Mouse (Mus musculus) ovary, adult 18-20 months (tissue): ENCODE data around the gene Sarm1.

Source experiments
- DNase-seq: peaks from one replicate; pipeline ENCODE4 v3.0.0; 2022; ENCODE audit warnings: low spot score, mixed read lengths

Sarm1 gene

DNA sequence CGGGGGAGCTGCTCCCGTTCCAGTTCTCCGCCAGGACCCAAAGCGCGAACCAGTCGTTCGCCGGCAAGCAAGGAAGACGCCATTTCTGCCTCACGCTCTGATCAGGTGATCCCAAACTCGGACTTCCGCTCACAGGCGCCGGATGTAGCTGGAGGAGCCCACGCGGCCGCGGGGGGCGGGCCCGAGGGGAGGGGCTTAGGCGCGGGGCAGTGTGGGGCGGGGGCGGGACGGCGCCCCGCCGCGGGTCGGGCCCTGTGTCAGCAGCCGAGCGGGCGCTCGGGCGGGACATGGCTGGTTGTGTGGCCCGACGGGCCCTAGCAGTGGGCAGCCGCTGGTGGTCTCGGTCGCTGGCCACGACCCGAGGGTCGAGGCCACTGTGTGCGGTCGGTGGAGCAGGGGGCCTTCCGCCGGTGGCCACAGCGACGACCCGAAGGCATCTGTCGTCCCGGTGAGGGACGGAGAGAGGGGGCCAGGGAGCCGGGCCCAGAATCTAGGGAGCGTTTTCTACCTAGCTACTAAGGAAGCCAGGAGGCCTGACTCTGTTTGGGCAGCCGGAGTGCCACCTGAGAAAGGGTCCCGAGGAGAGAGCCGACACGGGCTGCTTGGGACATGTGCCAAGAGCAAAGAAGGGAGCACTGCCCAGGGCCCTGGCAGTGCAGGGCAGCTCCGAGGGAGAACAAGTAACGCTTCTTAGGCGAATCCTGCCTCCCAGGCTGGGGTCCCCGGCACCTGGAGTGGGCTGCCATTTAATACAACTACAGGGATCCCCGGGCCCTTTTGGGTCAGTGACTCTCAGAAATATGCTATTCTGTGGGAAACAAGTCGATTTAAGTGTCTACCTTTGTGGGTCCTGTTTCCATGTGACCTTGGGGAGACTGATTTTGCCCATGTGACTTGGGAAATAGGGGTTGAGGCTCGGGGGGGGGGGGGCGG, 14.7 kb upstream of the Sarm1 start, which contains the start of the genes Tmem199 and Poldip2:
Gene Tmem199, minus strand, starts transcription at position 148 of the 933 bp plus-strand sequence.
Gene Poldip2, plus strand, starts transcription at position 169 of the 933 bp plus-strand sequence.
- DNase-seq: peak; percentile 84

DNA sequence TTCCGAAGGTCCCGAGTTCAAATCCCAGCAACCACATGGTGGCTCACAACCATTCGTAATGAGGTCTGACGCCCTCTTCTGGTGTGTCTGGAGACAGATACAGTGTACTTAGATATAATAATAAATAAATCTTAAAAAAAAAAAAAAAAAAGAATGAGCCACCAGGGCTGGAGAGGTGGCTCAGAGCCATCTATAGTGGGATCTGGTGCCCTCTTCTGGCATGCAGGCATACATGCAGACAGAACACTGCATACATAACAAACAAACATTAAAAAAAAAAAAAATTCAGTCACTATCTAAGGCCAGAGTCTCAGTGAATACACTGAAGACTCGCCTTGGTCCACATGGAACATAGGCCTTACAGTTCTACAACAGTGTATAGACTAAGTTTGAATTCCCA, 11.6 kb upstream of the Sarm1 start:
- no peak for DNase-seq

DNA sequence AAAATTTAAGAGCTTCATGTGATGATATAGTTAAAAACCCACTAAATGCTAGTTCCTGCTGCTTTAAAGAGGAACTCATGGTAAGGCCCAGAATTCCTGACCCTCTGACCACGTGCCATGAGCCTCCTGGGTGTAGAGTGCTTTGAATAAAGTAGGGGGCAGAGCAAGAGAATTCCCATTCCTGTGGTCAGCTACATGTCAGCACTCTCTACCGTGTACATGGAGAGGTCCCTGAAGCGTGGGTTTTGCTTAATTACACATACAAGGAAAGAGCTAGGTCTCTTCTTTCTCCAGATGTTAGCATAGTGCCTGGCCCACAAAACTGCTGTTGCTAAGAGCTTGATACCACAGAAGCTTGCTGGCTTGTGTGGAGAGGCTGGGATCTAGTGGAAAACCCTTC, 7.9 kb upstream of the Sarm1 start:
- no peak for DNase-seq

DNA sequence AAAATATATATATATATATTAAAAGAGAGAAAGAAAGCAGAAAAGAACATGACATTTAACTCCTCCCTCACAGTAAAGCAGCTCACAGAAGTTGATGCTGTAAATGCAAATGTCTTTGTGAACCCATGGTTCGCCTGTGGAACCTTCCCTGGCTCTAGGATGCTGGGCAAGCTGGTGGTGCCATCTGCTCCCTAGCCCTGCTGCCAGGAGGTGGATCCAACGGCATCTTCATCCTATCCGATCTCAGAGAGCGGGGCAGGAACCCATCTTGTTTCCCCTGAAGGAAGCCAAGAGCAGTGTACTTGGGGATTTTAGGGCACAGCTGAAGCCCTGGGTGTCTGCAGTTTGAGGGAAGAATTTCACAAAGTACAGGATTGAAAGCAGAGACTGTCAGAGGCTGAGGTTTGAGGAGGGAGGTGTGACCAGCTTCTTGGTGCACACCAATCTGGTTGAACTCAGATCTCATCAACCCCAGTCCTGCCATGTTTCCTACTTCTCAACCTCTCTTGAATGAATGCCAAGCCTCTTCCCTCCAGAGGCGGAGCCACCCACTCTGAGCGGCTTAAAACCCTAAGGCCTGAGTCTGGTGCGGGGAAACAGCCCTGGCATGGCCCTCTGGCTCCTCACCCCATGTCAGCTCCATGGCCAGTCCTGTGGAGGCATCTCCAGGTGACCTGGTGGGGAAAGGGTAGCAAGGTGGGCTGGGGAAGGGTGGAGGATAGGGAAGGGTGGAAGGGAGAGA, 5.5 kb upstream of the Sarm1 start, which contains the start of gene Sebox:
Gene Sebox, plus strand, starts transcription at position 539 of the 742 bp plus-strand sequence.
- DNase-seq: no peak

DNA sequence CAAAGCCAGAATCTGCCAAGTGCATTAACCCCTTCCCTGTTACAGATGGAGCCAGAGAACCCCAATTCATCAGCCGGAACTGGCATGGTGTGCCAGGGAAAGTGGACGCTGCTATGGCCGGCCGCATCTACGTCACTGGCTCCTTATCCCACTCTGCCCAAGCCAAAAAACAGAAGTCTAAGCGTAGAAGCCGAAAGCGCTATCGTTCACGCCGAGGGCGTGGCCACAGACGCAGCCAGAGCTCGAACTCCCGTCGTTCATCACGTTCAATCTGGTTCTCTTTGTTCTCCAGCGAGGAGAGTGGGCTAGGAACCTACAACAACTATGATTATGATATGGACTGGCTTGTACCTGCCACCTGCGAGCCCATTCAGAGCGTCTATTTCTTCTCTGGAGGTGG, 4.0 kb upstream of the Sarm1 start:
- DNase-seq: no peak

DNA sequence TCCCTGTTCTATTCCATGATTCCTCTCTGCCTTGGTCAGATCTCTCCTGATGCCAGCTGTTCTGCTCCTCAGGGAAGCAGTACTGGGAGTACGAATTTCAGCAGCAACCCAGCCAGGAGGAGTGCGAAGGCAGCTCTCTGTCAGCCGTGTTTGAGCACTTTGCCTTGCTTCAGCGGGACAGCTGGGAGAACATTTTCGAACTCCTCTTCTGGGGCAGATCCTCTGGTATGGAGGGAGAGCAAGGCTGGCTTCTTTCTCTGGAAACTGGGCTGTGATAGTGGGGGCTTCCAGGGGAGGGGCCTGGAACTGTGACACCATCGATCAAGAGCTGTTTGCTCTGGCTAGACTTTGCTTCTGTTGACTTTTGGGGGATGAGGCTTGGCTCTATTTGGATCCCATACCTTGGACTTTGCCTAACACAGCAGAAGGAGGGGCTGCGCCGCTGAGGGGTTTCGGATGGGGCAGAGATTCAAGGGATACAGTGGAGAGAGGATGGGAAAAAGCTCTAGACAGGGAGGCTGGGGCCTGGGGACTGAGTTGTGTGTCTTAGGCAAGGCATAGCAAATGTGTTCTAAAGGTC, 3.2 kb upstream of the Sarm1 start:
- no peak for DNase-seq

DNA sequence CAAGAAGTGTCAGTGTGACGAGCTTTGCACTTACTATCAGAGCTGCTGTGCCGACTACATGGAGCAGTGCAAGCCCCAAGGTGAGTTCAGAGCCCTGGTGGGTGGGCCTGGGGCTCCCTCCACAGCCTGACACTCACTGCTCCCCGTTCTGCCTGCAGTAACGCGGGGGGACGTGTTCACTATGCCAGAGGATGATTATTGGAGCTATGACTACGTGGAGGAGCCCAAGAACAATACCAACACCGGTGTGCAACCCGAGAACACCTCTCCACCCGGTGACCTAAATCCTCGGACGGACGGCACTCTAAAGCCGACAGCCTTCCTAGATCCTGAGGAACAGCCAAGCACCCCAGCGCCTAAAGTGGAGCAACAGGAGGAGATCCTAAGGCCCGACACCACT, 2.0 kb upstream of the Sarm1 start:
- DNase-seq: no peak

DNA sequence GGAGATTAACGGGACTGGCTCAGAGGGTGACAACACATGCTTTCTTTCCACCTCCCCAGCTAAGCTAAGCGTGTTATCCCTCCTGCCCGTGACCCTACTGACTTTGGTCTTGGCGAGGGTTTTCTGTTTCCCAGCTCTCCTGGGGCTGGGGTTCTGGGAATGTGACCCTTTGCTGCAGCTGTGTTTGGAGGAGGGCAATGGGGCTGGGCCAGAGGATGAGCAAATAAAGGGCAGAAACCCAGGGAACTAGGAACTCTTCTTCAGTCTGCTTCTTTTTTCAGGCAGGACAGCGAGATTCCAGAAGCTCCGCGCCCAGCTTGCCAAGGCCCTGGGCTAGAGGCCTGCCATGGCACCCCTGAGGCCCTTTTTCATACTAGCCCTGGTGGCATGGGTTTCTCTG, 1.4 kb upstream of the Sarm1 start, which contains the start of gene Vtn:
Gene Vtn, plus strand, starts transcription at position 88 of the 400 bp plus-strand sequence.
- DNase-seq: no peak

DNA sequence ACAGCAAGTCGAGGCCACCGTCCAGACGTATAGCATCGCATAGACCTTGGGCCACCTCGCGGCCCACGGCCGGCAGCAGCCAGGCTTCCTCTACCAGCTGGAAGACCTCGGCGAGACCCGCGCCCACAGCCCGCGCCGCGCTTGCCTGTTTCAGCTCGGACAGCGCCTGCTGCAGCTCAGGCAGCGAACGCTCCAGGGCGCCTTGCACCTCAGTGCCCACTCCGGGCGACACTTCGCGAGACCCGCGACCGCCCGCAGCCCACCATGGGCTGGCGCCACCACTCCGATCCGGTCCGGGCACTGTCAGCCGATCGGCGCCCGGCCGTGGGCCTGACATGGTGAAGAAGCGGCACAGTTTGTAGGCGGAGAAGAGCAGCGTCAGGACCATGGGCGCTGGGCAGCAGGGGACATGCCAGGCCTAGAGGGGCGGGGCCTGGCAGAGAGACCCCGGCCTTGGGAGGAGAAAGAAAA, 448 bp downstream of the Sarm1 start:
- no peak for DNase-seq

DNA sequence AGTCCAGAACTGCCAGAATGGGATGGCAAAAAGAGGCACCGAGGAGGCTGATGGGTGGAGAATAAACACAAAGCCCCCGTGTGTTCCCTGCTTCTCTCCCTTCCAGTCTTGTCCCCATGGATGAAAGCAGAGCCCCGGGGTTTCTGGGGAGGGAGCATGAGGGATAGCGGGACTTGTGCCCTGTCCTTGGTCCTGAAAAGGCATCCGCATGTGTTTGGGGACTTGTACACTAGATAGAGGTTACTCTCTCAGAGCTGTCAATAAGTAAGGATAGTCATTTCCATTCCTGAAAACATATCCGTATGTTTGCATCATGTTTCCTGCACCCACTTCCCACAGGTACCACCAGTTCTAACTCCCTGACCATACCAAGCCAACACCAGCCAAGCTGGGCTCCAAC, 1.6 kb downstream of the Sarm1 start:
- DNase-seq: no peak

DNA sequence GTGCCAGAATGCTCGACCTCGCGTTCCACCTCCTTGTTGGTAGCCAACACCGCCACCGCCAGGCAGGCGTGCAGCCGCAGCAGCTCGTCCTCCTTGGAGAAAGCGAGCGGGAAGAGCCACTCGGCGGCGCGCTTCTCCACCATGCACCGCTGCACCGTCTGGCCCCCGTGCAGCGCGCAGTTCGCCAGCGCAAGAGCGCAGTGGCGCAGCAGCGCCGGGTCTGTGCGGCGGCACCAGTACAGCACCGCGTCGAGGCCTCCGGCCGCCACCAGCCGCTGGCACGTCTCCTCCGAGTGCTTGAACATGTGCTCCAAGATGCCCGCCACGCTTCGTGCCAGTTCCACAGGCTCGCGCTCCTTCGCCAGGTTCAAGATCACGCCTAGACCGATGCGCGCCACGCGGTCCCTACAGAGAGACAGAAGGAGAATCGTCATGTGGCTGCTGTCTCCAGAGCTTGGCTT, 6.7 kb downstream of the Sarm1 start:
- peak; percentile 42 for DNase-seq

DNA sequence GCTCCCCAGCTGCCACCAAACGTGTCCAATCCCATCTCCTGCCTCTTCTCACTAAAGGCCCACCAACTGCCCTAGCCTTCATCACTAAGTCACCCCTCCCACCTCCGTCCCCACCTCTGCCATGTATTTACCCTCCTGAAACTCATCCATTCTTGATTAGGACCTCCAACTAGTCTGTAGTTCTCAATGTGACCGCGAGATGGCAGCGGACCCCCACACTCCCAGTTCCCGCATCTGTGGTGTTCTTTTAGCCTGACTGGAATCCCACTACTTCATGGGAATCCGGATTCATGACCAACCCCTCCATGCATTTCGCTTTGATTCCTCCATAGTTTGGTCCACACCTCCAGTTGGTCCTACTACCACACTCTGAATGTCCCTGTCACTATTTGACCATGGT, 9.4 kb downstream of the Sarm1 start:
- DNase-seq: no peak

DNA sequence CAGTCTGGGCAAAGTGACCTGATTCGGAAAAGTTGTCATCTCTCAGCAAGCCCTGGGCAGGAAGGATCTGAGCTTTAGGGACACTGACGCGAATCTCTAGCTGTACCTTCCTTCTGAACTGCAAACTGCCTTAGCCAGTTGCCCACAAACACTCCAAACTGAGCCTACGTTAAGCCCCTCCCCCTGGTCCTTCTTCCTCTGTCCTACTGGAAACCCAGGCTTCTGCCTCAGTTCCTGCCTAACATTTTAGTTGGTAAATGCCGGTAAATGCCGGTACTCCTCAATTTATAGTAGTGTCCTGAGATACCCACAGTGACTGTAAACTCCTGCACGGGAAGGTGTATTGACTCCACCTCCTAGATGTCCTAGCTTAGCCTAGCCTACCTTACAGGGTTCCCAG, 13.9 kb downstream of the Sarm1 start:
- DNase-seq: no peak

DNA sequence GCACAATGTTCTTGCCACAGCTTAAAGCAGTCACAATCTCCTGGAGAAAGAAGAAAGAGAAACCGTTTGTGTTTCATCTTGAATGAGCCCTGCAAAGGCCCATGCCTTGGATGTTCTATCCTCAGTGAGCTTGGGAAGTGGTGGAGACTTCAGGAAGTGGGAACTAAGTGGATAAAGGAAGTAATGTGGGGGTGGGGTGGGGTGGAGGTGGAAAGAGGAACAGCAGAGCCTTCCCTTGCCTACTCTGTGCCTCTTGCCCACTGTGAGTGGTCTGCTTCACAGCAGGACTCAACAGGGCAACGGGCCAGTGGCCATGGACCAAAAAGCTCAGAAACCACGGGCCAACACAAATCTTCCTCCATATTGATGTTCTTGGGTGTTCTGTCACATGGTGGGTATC, 22.3 kb downstream of the Sarm1 start:
- no peak for DNase-seq

DNA sequence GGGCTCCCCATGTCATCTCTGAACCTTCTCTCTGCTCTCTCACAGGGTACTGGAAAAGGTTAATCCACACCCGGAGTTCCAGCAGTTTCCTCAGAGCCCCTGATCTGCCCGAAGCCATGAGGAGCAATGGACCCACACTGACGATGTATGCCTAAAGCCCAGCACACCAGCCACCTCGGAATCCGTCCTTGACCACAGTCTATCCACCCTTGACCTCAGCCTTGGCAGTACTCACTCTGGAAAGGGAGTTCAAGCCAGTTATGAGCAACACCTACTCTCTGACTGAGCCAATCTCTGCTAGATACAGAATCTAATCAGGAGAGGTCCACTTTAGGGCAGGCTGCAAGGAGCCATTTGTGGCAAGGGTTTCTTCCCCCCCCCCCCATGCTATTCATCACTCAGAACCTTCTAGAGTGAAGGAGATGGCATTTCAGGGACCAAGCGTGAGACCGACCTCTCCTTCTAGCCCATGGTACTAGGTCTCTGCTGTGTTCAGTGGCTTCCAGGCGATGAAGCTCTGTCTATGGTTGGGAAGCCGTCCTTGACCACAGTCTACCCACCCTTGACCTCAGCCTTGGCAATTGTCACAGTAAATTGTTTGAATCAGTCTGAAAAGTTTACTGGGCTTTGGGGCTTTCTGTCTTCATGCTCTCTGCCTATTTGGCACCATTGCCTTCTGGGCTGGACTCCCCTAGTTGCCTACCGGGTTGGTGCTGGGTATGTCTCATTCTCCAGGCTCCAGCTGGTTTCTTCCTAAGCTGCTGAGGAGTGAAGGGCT, 26.0 kb downstream of the Sarm1 start:
- no peak for DNase-seq

DNA sequence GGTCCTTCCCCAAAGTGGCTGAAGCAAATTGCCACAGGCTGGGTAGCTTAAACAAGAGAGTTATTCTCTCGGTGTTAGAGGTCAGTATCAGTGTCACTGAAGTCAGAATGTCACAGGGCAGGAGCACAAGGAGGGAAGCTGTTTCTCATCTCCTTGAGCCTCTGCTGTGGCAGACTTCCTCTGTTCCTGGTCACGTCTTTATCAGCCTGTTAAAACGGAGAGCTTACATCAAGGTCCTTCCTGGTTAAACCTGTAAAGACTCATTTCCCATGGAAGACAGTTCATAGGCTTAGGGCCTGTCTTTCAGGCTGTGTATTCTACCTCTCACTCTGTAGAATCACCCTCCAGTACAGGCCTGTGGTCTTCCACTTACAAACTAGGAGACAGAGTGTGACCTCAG, 29.6 kb downstream of the Sarm1 start:
- DNase-seq: no peak

DNA sequence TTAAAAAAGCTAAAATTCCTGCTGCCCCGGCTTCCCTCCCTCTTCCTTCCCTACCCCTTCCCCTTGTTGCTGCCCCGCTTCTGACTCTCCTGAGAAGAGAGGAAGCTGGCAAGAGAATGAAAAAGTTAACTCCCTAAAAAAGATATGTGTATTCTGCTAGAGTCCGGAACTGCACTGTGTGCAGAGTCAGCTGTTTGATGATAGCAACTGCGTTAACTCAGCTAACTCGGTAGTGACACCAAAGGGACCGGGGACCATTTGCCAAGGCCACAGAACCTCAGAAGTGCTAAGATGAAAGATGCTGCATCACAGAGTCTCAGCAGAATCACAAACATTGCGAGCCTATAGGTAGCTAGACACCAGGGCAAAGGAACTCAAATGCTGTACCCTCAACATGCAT, 30.0 kb downstream of the Sarm1 start:
- DNase-seq: no peak

DNA sequence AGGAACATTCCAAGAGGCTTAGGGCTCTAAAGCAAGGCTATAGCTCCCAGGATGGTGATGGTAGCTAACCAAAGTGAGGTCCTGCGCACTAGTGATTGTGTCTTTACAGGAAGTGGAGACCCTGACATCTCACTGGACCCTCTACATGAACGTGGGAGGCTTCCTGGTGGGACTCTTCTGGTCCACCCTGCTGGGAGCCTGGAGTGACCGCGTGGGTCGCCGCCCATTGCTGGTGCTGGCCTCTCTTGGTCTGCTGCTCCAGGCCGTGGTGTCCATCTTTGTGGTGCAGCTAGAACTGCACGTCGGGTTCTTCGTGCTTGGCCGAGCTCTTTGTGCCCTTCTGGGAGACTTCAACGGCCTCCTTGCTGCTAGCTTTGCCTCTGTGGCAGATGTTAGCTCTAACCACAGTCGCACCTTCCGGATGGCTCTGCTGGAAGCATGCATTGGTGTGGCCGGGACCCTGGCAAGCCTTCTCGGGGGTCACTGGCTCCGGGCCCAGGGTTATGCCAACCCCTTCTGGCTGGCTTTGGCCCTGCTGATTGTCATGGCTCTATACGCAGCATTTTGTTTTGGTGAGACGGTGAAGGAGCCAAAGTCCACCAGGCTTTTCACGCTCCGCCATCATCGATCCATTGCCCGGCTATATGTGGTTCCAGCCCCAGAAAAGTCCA, 31.2 kb downstream of the Sarm1 start:
- no peak for DNase-seq

DNA sequence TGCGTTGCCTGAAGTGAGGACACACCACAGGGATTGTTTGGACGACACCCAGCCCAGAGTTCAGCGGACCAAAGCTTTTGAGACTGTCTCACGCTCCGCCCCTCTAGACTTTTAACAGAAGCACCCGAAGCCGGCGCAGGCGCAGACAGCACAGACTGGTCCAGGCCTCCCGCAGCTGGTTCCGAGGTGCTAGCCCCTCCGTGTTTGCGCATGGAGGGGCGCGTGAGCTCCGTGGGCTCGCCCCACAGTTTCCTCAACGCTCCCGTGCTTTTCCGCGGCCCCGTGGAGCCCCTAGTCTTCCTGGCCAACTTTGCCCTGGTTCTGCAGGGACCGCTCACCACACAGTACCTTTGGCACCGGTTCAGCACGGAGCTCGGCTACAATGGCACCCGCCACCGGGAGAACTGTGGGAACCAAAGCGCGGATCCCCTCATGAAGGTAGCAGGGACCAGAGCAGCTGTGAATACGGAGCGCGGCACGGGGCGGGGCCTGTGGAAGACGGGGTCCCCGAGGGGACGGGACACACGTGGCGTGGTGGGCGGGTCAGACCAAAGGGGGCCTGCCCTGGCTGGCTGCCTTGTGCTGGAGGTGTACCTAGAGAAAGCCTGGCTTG, 31.9 kb downstream of the Sarm1 start, which contains the start of gene Slc46a1:
Gene Slc46a1, plus strand, starts transcription at position 130 of the 613 bp plus-strand sequence.
- DNase-seq: peak; percentile 86

DNA sequence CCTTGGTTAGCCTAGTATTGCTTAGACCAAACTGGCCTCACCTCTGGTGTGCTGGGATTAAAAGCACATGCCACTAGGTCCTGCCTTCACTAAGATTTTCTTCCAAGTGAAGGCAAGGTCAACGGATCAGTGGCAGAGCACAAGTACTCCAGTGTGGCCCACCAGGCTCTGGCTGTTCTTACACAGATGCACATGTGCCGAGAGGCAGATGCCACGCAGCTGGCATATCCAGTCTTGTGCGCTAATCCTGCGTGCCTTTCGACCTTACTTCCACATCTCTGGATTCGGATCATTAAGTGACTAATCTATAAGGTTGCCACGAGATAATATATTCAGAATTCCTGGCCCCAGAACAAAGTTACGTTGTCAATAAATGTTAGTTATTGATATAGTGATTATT, 32.4 kb downstream of the Sarm1 start:
- DNase-seq: no peak
